ENCODE assay signal across 21 mouse cellular contexts in genomic region chr11:3813340-3813739, GRCm38 (mm10). TPM values are rescaled to one million over a fixed set of nuclear protein-coding genes. Genes with fewer than 3 reads are reported as not detected.
A peak's percentile ranks its signal among the peaks of the same experiment; 100 is the strongest.
DNase-seq lines count a peak whose midpoint lies in the region; ATAC-seq and TF ChIP-seq lines count a peak whose summit lies in the region.
"Had no signal": no experiment of that assay in that cellular context is flagged by ENCODE, and none has a peak within 500 bp of the region (broad histone marks: within the 10 kb centered on the region; RNA-seq: fewer than 3 reads in every experiment).

No protein-coding gene starts in this region.

- no peaks in the 10 kb centered on the region for H3K36me3 ChIP-seq in liver, adult 2 months (ENCODE audit: control insufficient read depth, insufficient read depth, low read length)
- no peaks in the 10 kb centered on the region for H3K36me3 ChIP-seq in liver, postnatal 0 days (replicated peaks; ENCODE audit: insufficient read depth, low read length)
- no peaks in the 10 kb centered on the region for H3K36me3 ChIP-seq in intestine, embryonic 15.5 days
- no peaks in the 10 kb centered on the region for H3K36me3 ChIP-seq in heart, embryonic 12.5 days
- H3K36me3 ChIP-seq: embryonic facial prominence, embryonic 10.5 days; G1E; hindbrain, embryonic 12.5 days had no signal

- H3K79me2 ChIP-seq in liver, adult 2 months (ENCODE audit: control insufficient read depth, insufficient read depth, low read length), result no peaks in the 10 kb centered on the region

- peak; percentile 87 for DNase-seq in liver, adult 2 months (ENCODE audit: extremely low read depth, low read depth, low spot score)
- DNase-seq in liver, postnatal 0 days, result no peak
- DNase-seq in kidney, adult 9 months, result peak; percentile 93
- peak; percentile 55 for DNase-seq in kidney, postnatal 14 days
- peak; percentile 66 for DNase-seq in yolk sac, embryonic 10.5 days (ENCODE audit: low spot score)
- DNase-seq in lung, postnatal 25 days (ENCODE audit: low spot score), result no peak
- DNase-seq: adrenal gland, postnatal 14 days; cerebellum, adult 11-12 months; cerebellum, adult 9-11 months; forebrain, postnatal 0 days; gastrocnemius, postnatal 14 days; heart, postnatal 10 days; heart, postnatal 4 days had no signal

- H3K27ac ChIP-seq in liver, adult 2 months (replicated peaks; ENCODE audit: insufficient read depth, low read depth, low read length), result no peak overlapping the region
- no peak overlapping the region for H3K27ac ChIP-seq in liver, postnatal 0 days (ENCODE audit: low read depth)
- no peak overlapping the region for H3K27ac ChIP-seq in intestine, embryonic 15.5 days
- no peak overlapping the region for H3K27ac ChIP-seq in heart, embryonic 12.5 days (ENCODE audit: poor library complexity, severe bottlenecking)
- H3K27ac ChIP-seq: embryonic facial prominence, embryonic 10.5 days; forebrain, embryonic 13.5 days; hindbrain, embryonic 12.5 days had no signal

- no peak overlapping the region for H3K9ac ChIP-seq in liver, adult 2 months (ENCODE audit: low read depth, low read length)
- H3K9ac ChIP-seq in liver, postnatal 0 days (replicated peaks), result no peak overlapping the region
- H3K9ac ChIP-seq in intestine, embryonic 15.5 days, result no peak overlapping the region
- H3K9ac ChIP-seq in heart, embryonic 12.5 days, result no peak overlapping the region
- H3K9ac ChIP-seq: forebrain, embryonic 13.5 days; forebrain, postnatal 0 days; hindbrain, embryonic 12.5 days had no signal

- no peak overlapping the region for H3K4me2 ChIP-seq in liver, postnatal 0 days (ENCODE audit: low read depth, low read length)
- H3K4me2 ChIP-seq in intestine, embryonic 15.5 days (replicated peaks), result no peak overlapping the region
- no peak overlapping the region for H3K4me2 ChIP-seq in heart, embryonic 12.5 days
- H3K4me2 ChIP-seq: forebrain, embryonic 13.5 days; hindbrain, embryonic 12.5 days had no signal

- TF ChIP-seq CTCF in liver, adult 2 months (IDR thresholded peaks at IDR 0.05; ENCODE audit: low read depth, low read length), result no peak
- no peak for TF ChIP-seq CTCF in liver, postnatal 0 days (IDR thresholded peaks at IDR 0.05; ENCODE audit: low read depth)

- no peak for TF ChIP-seq POLR2A in liver, adult 2 months (IDR thresholded peaks at IDR 0.05; ENCODE audit: extremely low read depth, insufficient read depth, low read length)

- no peak for TF ChIP-seq EP300 in liver, postnatal 0 days (IDR thresholded peaks at IDR 0.05; ENCODE audit: low read depth)

- H3K27me3 ChIP-seq in liver, adult 2 months (ENCODE audit: control insufficient read depth, insufficient read depth, low read length), result no peaks in the 10 kb centered on the region
- no peaks in the 10 kb centered on the region for H3K27me3 ChIP-seq in liver, postnatal 0 days (ENCODE audit: insufficient read depth, low read length)
- H3K27me3 ChIP-seq in intestine, embryonic 15.5 days (replicated peaks), result no peaks in the 10 kb centered on the region
- H3K27me3 ChIP-seq in heart, embryonic 12.5 days (replicated peaks), result no peaks in the 10 kb centered on the region
- H3K27me3 ChIP-seq: forebrain, embryonic 13.5 days; hindbrain, embryonic 12.5 days had no signal

- ATAC-seq in liver, postnatal 0 days, result no peak
- no peak for ATAC-seq in intestine, embryonic 15.5 days
- ATAC-seq in heart, embryonic 12.5 days (ENCODE audit: insufficient number of reproducible peaks, low FRiP score), result no peak
- ATAC-seq: CD4-positive, CD25-positive, alpha-beta regulatory T cell, adult 4 months; forebrain, embryonic 13.5 days; forebrain, postnatal 0 days; hindbrain, embryonic 16.5 days had no signal

- H3K4me1 ChIP-seq in liver, adult 2 months (ENCODE audit: control insufficient read depth, insufficient read depth, low read length), result peaks cover 5% of the 10 kb centered on the region; the same call in 1 of the 2 replicates
- H3K4me1 ChIP-seq in liver, postnatal 0 days (ENCODE audit: insufficient read depth), result no peaks in the 10 kb centered on the region
- H3K4me1 ChIP-seq in intestine, embryonic 15.5 days (replicated peaks), result no peaks in the 10 kb centered on the region
- H3K4me1 ChIP-seq in heart, embryonic 12.5 days (replicated peaks), result no peaks in the 10 kb centered on the region
- H3K4me1 ChIP-seq: forebrain, embryonic 13.5 days; hindbrain, embryonic 12.5 days had no signal

- no peak overlapping the region for H3K4me3 ChIP-seq in liver, adult 2 months (ENCODE audit: insufficient read depth, low read depth, low read length)
- H3K4me3 ChIP-seq in liver, postnatal 0 days (ENCODE audit: low read depth, low read length), result no peak overlapping the region
- H3K4me3 ChIP-seq in intestine, embryonic 15.5 days (replicated peaks), result no peak overlapping the region
- no peak overlapping the region for H3K4me3 ChIP-seq in heart, embryonic 12.5 days
- H3K4me3 ChIP-seq: embryonic facial prominence, embryonic 10.5 days; forebrain, embryonic 13.5 days; hindbrain, embryonic 12.5 days had no signal

- H3K9me3 ChIP-seq in liver, postnatal 0 days (ENCODE audit: low read length), result no peaks in the 10 kb centered on the region
- H3K9me3 ChIP-seq in intestine, embryonic 15.5 days, result no peaks in the 10 kb centered on the region
- no peaks in the 10 kb centered on the region; the same call in 1 of the 2 replicates for H3K9me3 ChIP-seq in heart, embryonic 12.5 days (replicated peaks)
- H3K9me3 ChIP-seq: embryonic facial prominence, embryonic 10.5 days; forebrain, embryonic 13.5 days; G1E; hindbrain, embryonic 12.5 days had no signal

RNA-seq across cellular contexts. Expression of gene Osbp2, which starts 50.4 kb away (rescaled TPM):
- total RNA-seq in liver, adult 2 months (2014; rRNA removed), result 1.1 and 1.4 TPM in 2 replicates
- 0.70 and 0.72 TPM in 2 replicates for polyA plus RNA-seq in liver, adult 2 months (2012; rRNA removed)
- polyA plus RNA-seq in liver, postnatal 0 days (2015; fragmentation: Nextera tagmentation; extraction: Ambion mirVana), result 0.07 TPM in 1 of 2 replicates, not detected in the other
- polyA plus RNA-seq in intestine, embryonic 15.5 days (2015; fragmentation: Nextera tagmentation; extraction: Ambion mirVana), result 0.50 and 1.1 TPM in 2 replicates
- polyA plus RNA-seq in heart, embryonic 12.5 days (2016; fragmentation: Nextera tagmentation; extraction: Ambion mirVana), result 0.32 TPM in 2 replicates
- polyA plus RNA-seq: CD4-positive, CD25-positive, alpha-beta regulatory T cell, adult 4 months; G1E had no signal

Comparison
In these comparisons a context has a peak if more than half of its experiments do, and no peak if none do; other contexts are left out.
1. DNase-seq: peak in liver, adult 2 months (single experiment), kidney, adult 9 months (single experiment), kidney, postnatal 14 days (single experiment) and yolk sac, embryonic 10.5 days (single experiment); none in liver, postnatal 0 days (single experiment) and lung, postnatal 25 days (single experiment).